Mouse (Mus musculus) testis, adult 2 months (tissue): ENCODE measurements around the gene Hopx.

Experiments used
- CTCF ChIP-seq: fragments of 200-500 bp; IDR thresholded peaks from 2 replicates; pipeline ENCODE4 v1.5.1; 2012; ENCODE audit warnings: low read depth, mild to moderate bottlenecking, inconsistent platforms, low read length, moderate library complexity; ENCODE audit not compliant: control insufficient read depth, insufficient read depth, insufficient replicate concordance
- POLR2A ChIP-seq: fragments of 200-500 bp; IDR thresholded peaks from 2 replicates; pipeline ENCODE4 v1.6.1; 2012; ENCODE audit warnings: low read depth, mild to moderate bottlenecking, inconsistent platforms, low read length, moderate library complexity; ENCODE audit not compliant: control insufficient read depth

GRCm38 (mm10) chr5:77124165-77124564, 9.2 kb upstream of the Hopx start:
- TF ChIP-seq CTCF (no peak), POLR2A (no peak)
